Mouse (Mus musculus): ENCODE results near the gene Abca8b. TPM values are rescaled to one million over a fixed set of nuclear protein-coding genes. Genes with fewer than 3 reads are reported as not detected.
"Not testable (repeated sequence)": the region's sequence is repeated elsewhere in the genome, so short reads cannot be mapped to it uniquely, and the experiment has no call there.

The Abca8b gene
- polyA plus RNA-seq, 1 experiment from 2014 or later = 0.87 TPM

GRCm38 (mm10) chr11:109988164-109988563 lies 7.5 kb downstream of the Abca8b start:
- Histone ChIP-seq H3K27ac (ENCODE audit: low read depth, low read length) (no peak overlapping the region), H3K4me1 (ENCODE audit: control insufficient read depth, insufficient read depth, low read length) (no peaks in the 10 kb centered on the region), H3K9me3 (replicated peaks; ENCODE audit: control insufficient read depth, low read length) (no peaks in the 10 kb centered on the region), H3K9ac (ENCODE audit: low read depth, low read length) (no peak overlapping the region), H3K36me3 (ENCODE audit: control insufficient read depth, insufficient read depth, low read length) (no peaks in the 10 kb centered on the region), H3K4me2 (no peak overlapping the region), H3K4me3 (ENCODE audit: low read depth, low read length) (no peak overlapping the region), H3K27me3 (ENCODE audit: control insufficient read depth, insufficient read depth, low read length) (no peaks in the 10 kb centered on the region)
- WGBS (ENCODE audit: insufficient replicate concordance) = 66% methylated on average over 1 of the region's 1 CpGs
- no peak for ATAC-seq (replicated peaks; ENCODE audit: insufficient number of reproducible peaks, low FRiP score, low TSS enrichment)

- not testable (repeated sequence) for H3K9ac ChIP-seq (ENCODE audit: low read depth, low read length); H3K4me3 ChIP-seq (ENCODE audit: low read depth, low read length); H3K4me1 ChIP-seq (ENCODE audit: control insufficient read depth, insufficient read depth, low read length); H3K36me3 ChIP-seq (ENCODE audit: control insufficient read depth, insufficient read depth, low read length); H3K27ac ChIP-seq (ENCODE audit: low read depth, low read length); ATAC-seq (replicated peaks; ENCODE audit: insufficient number of reproducible peaks, low FRiP score, low TSS enrichment); H3K4me2 ChIP-seq; H3K27me3 ChIP-seq (ENCODE audit: control insufficient read depth, insufficient read depth, low read length); H3K9me3 ChIP-seq (replicated peaks; ENCODE audit: control insufficient read depth, low read length)
- WGBS (ENCODE audit: insufficient replicate concordance) = 50% methylated on average over 10 of the region's 11 CpGs
These were observed 8.1 kb downstream of the Abca8b start for GRCm38 (mm10) chr11:109987460-109988072.

- WGBS (ENCODE audit: insufficient replicate concordance) = 80% methylated on average over 2 of the region's 2 CpGs
- no peak overlapping the region for H3K4me3 ChIP-seq (ENCODE audit: low read depth, low read length)
- no peaks in the 10 kb centered on the region for H3K27me3 ChIP-seq (ENCODE audit: control insufficient read depth, insufficient read depth, low read length)
These were observed 13.8 kb downstream of the Abca8b start for GRCm38 (mm10) chr11:109981872-109982271.

GRCm38 (mm10) chr11:109970521-109970920 lies 25.1 kb downstream of the Abca8b start:
- H3K9me3 ChIP-seq (replicated peaks; ENCODE audit: control insufficient read depth, low read length) = no peaks in the 10 kb centered on the region
- H3K27ac ChIP-seq (ENCODE audit: low read depth, low read length) = no peak overlapping the region
- no peak overlapping the region for H3K9ac ChIP-seq (ENCODE audit: low read depth, low read length)
- no peaks in the 10 kb centered on the region for H3K4me1 ChIP-seq (ENCODE audit: control insufficient read depth, insufficient read depth, low read length)
- ATAC-seq (replicated peaks; ENCODE audit: insufficient number of reproducible peaks, low FRiP score, low TSS enrichment) = no peak
- no peaks in the 10 kb centered on the region; the same call in 1 of the 2 replicates for H3K36me3 ChIP-seq (ENCODE audit: control insufficient read depth, insufficient read depth, low read length)
- WGBS (ENCODE audit: insufficient replicate concordance) = 73% methylated on average over 4 of the region's 4 CpGs
- no peak overlapping the region for H3K4me2 ChIP-seq
- no peaks in the 10 kb centered on the region for H3K27me3 ChIP-seq (ENCODE audit: control insufficient read depth, insufficient read depth, low read length)
- H3K4me3 ChIP-seq (ENCODE audit: low read depth, low read length) = no peak overlapping the region

More at GRCm38 (mm10) chr11:109981872-109982271, 13.8 kb downstream of the Abca8b start:
- no peak overlapping the region for H3K4me2 ChIP-seq
- no peak overlapping the region for H3K27ac ChIP-seq (ENCODE audit: low read depth, low read length)
- H3K4me1 ChIP-seq (ENCODE audit: control insufficient read depth, insufficient read depth, low read length) = no peaks in the 10 kb centered on the region
- no peaks in the 10 kb centered on the region for H3K9me3 ChIP-seq (replicated peaks; ENCODE audit: control insufficient read depth, low read length)
- no peak for ATAC-seq (replicated peaks; ENCODE audit: insufficient number of reproducible peaks, low FRiP score, low TSS enrichment)
- no peak overlapping the region for H3K9ac ChIP-seq (ENCODE audit: low read depth, low read length)
- H3K36me3 ChIP-seq (ENCODE audit: control insufficient read depth, insufficient read depth, low read length) = no peaks in the 10 kb centered on the region

GRCm38 (mm10) chr11:109961495-109962492 lies 33.9 kb downstream of the Abca8b start:
- Histone ChIP-seq H3K27me3 (ENCODE audit: control insufficient read depth, insufficient read depth, low read length) (no peaks in the 10 kb centered on the region), H3K9me3 (replicated peaks; ENCODE audit: control insufficient read depth, low read length) (no peaks in the 10 kb centered on the region), H3K4me2 (no peak overlapping the region), H3K9ac (ENCODE audit: low read depth, low read length) (no peak overlapping the region), H3K27ac (ENCODE audit: low read depth, low read length) (no peak overlapping the region), H3K36me3 (ENCODE audit: control insufficient read depth, insufficient read depth, low read length) (no peaks in the 10 kb centered on the region), H3K4me3 (ENCODE audit: low read depth, low read length) (no peak overlapping the region), H3K4me1 (ENCODE audit: control insufficient read depth, insufficient read depth, low read length) (no peaks in the 10 kb centered on the region)
- no peak for ATAC-seq (replicated peaks; ENCODE audit: insufficient number of reproducible peaks, low FRiP score, low TSS enrichment)
- 77% methylated on average over 4 of the region's 4 CpGs for WGBS (ENCODE audit: insufficient replicate concordance)

GRCm38 (mm10) chr11:109955185-109955584 lies 40.5 kb downstream of the Abca8b start:
- ATAC-seq (replicated peaks; ENCODE audit: insufficient number of reproducible peaks, low FRiP score, low TSS enrichment) = no peak
- Histone ChIP-seq H3K4me3 (ENCODE audit: low read depth, low read length) (no peak overlapping the region), H3K9me3 (replicated peaks; ENCODE audit: control insufficient read depth, low read length) (no peaks in the 10 kb centered on the region), H3K27me3 (ENCODE audit: control insufficient read depth, insufficient read depth, low read length) (no peaks in the 10 kb centered on the region), H3K9ac (ENCODE audit: low read depth, low read length) (no peak overlapping the region), H3K4me2 (no peak overlapping the region), H3K27ac (ENCODE audit: low read depth, low read length) (no peak overlapping the region), H3K4me1 (ENCODE audit: control insufficient read depth, insufficient read depth, low read length) (no peaks in the 10 kb centered on the region), H3K36me3 (ENCODE audit: control insufficient read depth, insufficient read depth, low read length) (no peaks in the 10 kb centered on the region)
- WGBS (ENCODE audit: insufficient replicate concordance) = 78% methylated on average over 1 of the region's 1 CpGs

GRCm38 (mm10) chr11:109936915-109937314 lies 58.7 kb downstream of the Abca8b start:
- H3K27ac ChIP-seq (ENCODE audit: low read depth, low read length) = no peak overlapping the region
- WGBS (ENCODE audit: insufficient replicate concordance) = 84% methylated on average over 5 of the region's 5 CpGs
- no peak overlapping the region for H3K9ac ChIP-seq (ENCODE audit: low read depth, low read length)

GRCm38 (mm10) chr11:109933207-109933606 lies 62.4 kb downstream of the Abca8b start:
- H3K4me3 ChIP-seq (ENCODE audit: low read depth, low read length) = not testable (repeated sequence)

More at GRCm38 (mm10) chr11:109936915-109937314, 58.7 kb downstream of the Abca8b start:
- no peaks in the 10 kb centered on the region for H3K4me1 ChIP-seq (ENCODE audit: control insufficient read depth, insufficient read depth, low read length)
- H3K4me2 ChIP-seq = no peak overlapping the region
- no peak overlapping the region for H3K4me3 ChIP-seq (ENCODE audit: low read depth, low read length)
- H3K36me3 ChIP-seq (ENCODE audit: control insufficient read depth, insufficient read depth, low read length) = no peaks in the 10 kb centered on the region
- H3K27me3 ChIP-seq (ENCODE audit: control insufficient read depth, insufficient read depth, low read length) = no peaks in the 10 kb centered on the region
- no peaks in the 10 kb centered on the region for H3K9me3 ChIP-seq (replicated peaks; ENCODE audit: control insufficient read depth, low read length)
- ATAC-seq (replicated peaks; ENCODE audit: insufficient number of reproducible peaks, low FRiP score, low TSS enrichment) = no peak

More at GRCm38 (mm10) chr11:109933207-109933606, 62.4 kb downstream of the Abca8b start:
- H3K4me1 ChIP-seq (ENCODE audit: control insufficient read depth, insufficient read depth, low read length); H3K4me2 ChIP-seq; H3K36me3 ChIP-seq (ENCODE audit: control insufficient read depth, insufficient read depth, low read length); ATAC-seq (replicated peaks; ENCODE audit: insufficient number of reproducible peaks, low FRiP score, low TSS enrichment); H3K9ac ChIP-seq (ENCODE audit: low read depth, low read length); H3K27me3 ChIP-seq (ENCODE audit: control insufficient read depth, insufficient read depth, low read length); H3K9me3 ChIP-seq (replicated peaks; ENCODE audit: control insufficient read depth, low read length); H3K27ac ChIP-seq (ENCODE audit: low read depth, low read length): not testable (repeated sequence)
- WGBS (ENCODE audit: insufficient replicate concordance) = 71% methylated on average over 4 of the region's 4 CpGs
